8 mouse cellular contexts compared by ENCODE assay signal in the genomic region with DNA sequence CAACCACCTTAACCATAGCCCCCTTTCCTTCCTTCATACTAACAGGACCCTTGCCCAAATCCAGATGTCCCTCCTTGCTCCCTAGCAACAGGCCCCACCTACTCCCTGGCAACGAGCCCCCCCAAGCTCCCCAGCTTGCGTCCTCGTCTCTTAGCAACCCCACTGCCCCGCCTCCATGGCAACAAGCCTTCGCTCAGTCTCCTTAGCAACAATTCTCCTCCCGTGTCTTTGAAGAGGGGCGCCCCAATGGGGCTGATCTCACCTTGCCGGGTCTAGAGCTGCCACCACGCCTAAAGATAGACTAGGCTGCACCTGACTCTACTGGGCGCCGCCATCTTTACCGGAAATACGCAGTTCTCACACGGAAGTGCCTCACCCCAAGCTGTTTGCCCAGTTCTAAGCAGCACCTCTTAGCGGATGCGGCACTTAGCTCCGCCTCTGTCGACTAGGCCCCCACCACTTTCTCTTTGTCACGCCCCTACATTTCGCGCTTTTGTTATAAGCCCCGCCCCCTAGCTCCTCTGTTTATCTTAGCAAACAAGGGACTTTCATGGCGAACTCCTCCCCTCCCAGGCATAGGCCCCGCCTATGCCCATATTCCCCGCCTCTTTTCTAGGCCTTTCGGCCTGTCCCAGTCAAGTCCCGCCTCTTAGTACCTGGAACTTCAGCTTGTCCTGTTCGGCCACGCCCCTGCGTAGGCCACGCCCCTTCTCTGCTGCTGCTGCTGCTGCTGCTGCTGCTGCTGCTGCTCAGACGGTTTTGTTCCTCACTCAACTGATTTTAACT. TPM values are rescaled to one million over a fixed set of nuclear protein-coding genes. Genes with fewer than 3 reads are reported as not detected.
DNase-seq lines count a peak whose midpoint lies in the region; ATAC-seq and TF ChIP-seq lines count a peak whose summit lies in the region.

A gene (minus strand): TSS at position 437 of the 786 bp plus-strand sequence.

- H3K9me3 ChIP-seq in hindbrain, postnatal 0 days (ENCODE audit: low read length): no peaks in the 10 kb centered on the region

- peak; percentile 95 for ATAC-seq in common myeloid progenitor, adult 5-6 weeks (replicated peaks; ENCODE audit: low read depth, poor library complexity, severe bottlenecking)
- ATAC-seq in hindbrain, postnatal 0 days: peak; percentile 97
- ATAC-seq in megakaryocyte, adult 5-6 weeks (ENCODE audit: poor library complexity, severe bottlenecking): peak; percentile 94

- no peak for TF ChIP-seq CTCF in gastrocnemius, adult 2 months (IDR thresholded peaks at IDR 0.05)
- peak; percentile 16; the same call in 1 of the 2 replicates for TF ChIP-seq CTCF in hindbrain, postnatal 0 days (IDR thresholded peaks at IDR 0.05; ENCODE audit: low read depth)
- TF ChIP-seq CTCF in left cerebral cortex, adult 2 months (IDR thresholded peaks at IDR 0.05): no peak

- H3K4me3 ChIP-seq in gastrocnemius, adult 2 months: peak within 1 kb of the TSS; percentile 87
- H3K4me3 ChIP-seq in hindbrain, postnatal 0 days (ENCODE audit: low read length): peak within 1 kb of the TSS; percentile 78
- peak within 1 kb of the TSS; percentile 72 for H3K4me3 ChIP-seq in left cerebral cortex, adult 2 months

- H3K4me2 ChIP-seq in hindbrain, postnatal 0 days (ENCODE audit: low read depth, low read length): peak within 1 kb of the TSS; percentile 92

- intact Hi-C loops in gastrocnemius, adult 2 months (cut with DNase I): loop anchor here (1.0 to 5.0 kb wide), 3 partner anchors 26 to 182 kb away; a partner anchor contains a TSS
- intact Hi-C loops in left cerebral cortex, adult 2 months (cut with DNase I): loop anchor here (2.0 kb wide), 1 partner anchor 26 kb away; a partner anchor contains a TSS

- peak within 1 kb of the TSS; percentile 52 for H3K9ac ChIP-seq in hindbrain, postnatal 0 days (replicated peaks; ENCODE audit: low read length)

- H3K27ac ChIP-seq in gastrocnemius, adult 2 months: peak within 1 kb of the TSS; percentile 96
- H3K27ac ChIP-seq in hindbrain, postnatal 0 days: peak within 1 kb of the TSS; percentile 73
- peak within 1 kb of the TSS; percentile 89 for H3K27ac ChIP-seq in left cerebral cortex, adult 2 months

- no peaks in the 10 kb centered on the region for H3K27me3 ChIP-seq in hindbrain, postnatal 0 days (ENCODE audit: insufficient read depth, low read length)

- WGBS in hindbrain, postnatal 0 days: 0% methylated on average over 32 of the region's 32 CpGs

- DNase-seq in ZHBTc4 (ENCODE audit: low read depth, low spot score): peak; percentile 100
- DNase-seq in gastrocnemius, adult 2 months: peak; percentile 95
- peak; percentile 95 for DNase-seq in hindbrain, postnatal 0 days (ENCODE audit: low spot score)
- peak; percentile 85 to 89 for DNase-seq in left cerebral cortex, adult 2 months (ENCODE audit: extremely low spot score in 1 of 2, low spot score in 2 of 2)
- DNase-seq in right cerebral cortex, adult 2 months (ENCODE audit: low spot score in 2 of 2): peak; percentile 90 to 96
- peak; percentile 94 for DNase-seq in urinary bladder, postnatal 14 days (ENCODE audit: low spot score)

- H3K4me1 ChIP-seq in hindbrain, postnatal 0 days (ENCODE audit: insufficient read depth, low read length): no peaks in the 10 kb centered on the region

- H3K36me3 ChIP-seq in hindbrain, postnatal 0 days (ENCODE audit: insufficient read depth, low read length): peaks cover 10% of the 10 kb centered on the region

RNA-seq across cellular contexts. Expression of the gene that starts here (rescaled TPM):
- 28.6 and 43.6 TPM in 2 replicates for total RNA-seq in common myeloid progenitor, adult 5-6 weeks (2017)
- 10 to 100 TPM; 23.4 to 29.8 TPM for total RNA-seq in gastrocnemius, adult 2 months (2021)
- total RNA-seq in hindbrain, postnatal 0 days (2014; rRNA removed): 259 and 288 TPM in 2 replicates
- 172 and 174 TPM in 2 replicates for polyA plus RNA-seq in hindbrain, postnatal 0 days (2015; fragmentation: Nextera tagmentation; extraction: Ambion mirVana)
- 100 to 1,000 TPM in 1 of 2 experiments, 10 to 100 TPM in 1; 99.9 to 102 TPM for total RNA-seq in left cerebral cortex, adult 2 months (2021)
- 12.7 and 16.9 TPM in 2 replicates for total RNA-seq in megakaryocyte, adult 5-6 weeks (2015)
- 9.8 and 15.3 TPM in 2 replicates for total RNA-seq in megakaryocyte, adult 5-6 weeks (2017)

Comparison
In these comparisons a context has a peak if more than half of its experiments do, and no peak if none do; other contexts are left out.
1. Peak in every context shown above with its lines: DNase-seq, ATAC-seq, H3K4me3 ChIP-seq and H3K27ac ChIP-seq.